ENCODE assay signal across 18 mouse cellular contexts in the genomic region with DNA sequence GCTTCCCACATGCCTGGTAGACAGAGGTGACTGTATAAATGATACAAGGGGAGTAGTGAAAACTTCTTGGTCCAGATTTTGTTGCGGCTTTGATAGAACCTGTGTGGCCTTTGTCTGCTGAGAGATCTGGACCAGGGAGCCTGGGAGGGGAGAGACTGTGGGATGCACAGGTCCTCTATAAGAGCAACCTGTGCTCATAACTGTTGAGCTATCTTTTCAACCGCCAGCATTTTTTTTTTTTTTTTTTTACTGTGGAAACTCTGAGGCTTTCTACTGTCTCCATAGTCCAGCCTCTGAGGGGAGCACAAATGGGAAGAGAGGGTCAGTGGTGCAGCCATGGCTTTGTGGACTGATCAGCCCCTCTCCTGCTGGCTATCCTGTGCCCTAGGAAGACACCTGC.
DNase-seq lines count a peak whose midpoint lies in the region; ATAC-seq and TF ChIP-seq lines count a peak whose summit lies in the region.
"Had no signal": no experiment of that assay in that cellular context is flagged by ENCODE, and none has a peak within 500 bp of the region (broad histone marks: within the 10 kb centered on the region; RNA-seq: fewer than 3 reads in every experiment).

No protein-coding gene starts in this region.

- peak overlapping the region; percentile 26; the same call in 1 of the 2 replicates for H3K4me2 ChIP-seq in heart, embryonic 13.5 days
- no peak overlapping the region for H3K4me2 ChIP-seq in liver, embryonic 11.5 days
- peak overlapping the region; percentile 33; the same call in 1 of the 2 replicates for H3K4me2 ChIP-seq in liver, embryonic 16.5 days (ENCODE audit: low read depth, low read length)
- H3K4me2 ChIP-seq: embryonic facial prominence, embryonic 12.5 days; forebrain, embryonic 13.5 days; midbrain, embryonic 15.5 days; neural tube, embryonic 13.5 days had no signal

- no peak overlapping the region for H3K9ac ChIP-seq in heart, embryonic 13.5 days
- H3K9ac ChIP-seq in liver, adult 2 months (ENCODE audit: low read depth, low read length) = no peak overlapping the region
- H3K9ac ChIP-seq in liver, embryonic 11.5 days (ENCODE audit: low read depth, low read length) = no peak overlapping the region
- H3K9ac ChIP-seq in liver, embryonic 16.5 days (ENCODE audit: low read depth, low read length) = no peak overlapping the region
- H3K9ac ChIP-seq: embryonic facial prominence, embryonic 12.5 days; forebrain, embryonic 13.5 days; midbrain, embryonic 15.5 days; neural tube, embryonic 13.5 days had no signal

- H3K4me1 ChIP-seq in heart, embryonic 13.5 days = peaks cover 60% of the 10 kb centered on the region
- H3K4me1 ChIP-seq in liver, adult 2 months (ENCODE audit: control insufficient read depth, insufficient read depth, low read length) = peaks cover 23% of the 10 kb centered on the region
- H3K4me1 ChIP-seq in liver, embryonic 11.5 days (replicated peaks; ENCODE audit: control insufficient read depth, insufficient read depth, low read length) = peaks cover 37% of the 10 kb centered on the region
- peaks cover 53% of the 10 kb centered on the region for H3K4me1 ChIP-seq in embryonic facial prominence, embryonic 10.5 days
- peaks cover 43% of the 10 kb centered on the region for H3K4me1 ChIP-seq in liver, embryonic 16.5 days (ENCODE audit: control insufficient read depth, low read depth, low read length)

- intact Hi-C loops in heart, postnatal 25 days (cut with DNase I) = no loop called here

- no peaks in the 10 kb centered on the region for H3K9me3 ChIP-seq in heart, embryonic 13.5 days
- H3K9me3 ChIP-seq in liver, embryonic 11.5 days (ENCODE audit: control insufficient read depth, low read length) = no peaks in the 10 kb centered on the region
- no peaks in the 10 kb centered on the region for H3K9me3 ChIP-seq in embryonic facial prominence, embryonic 10.5 days
- no peaks in the 10 kb centered on the region for H3K9me3 ChIP-seq in liver, embryonic 16.5 days (replicated peaks; ENCODE audit: control insufficient read depth, low read length)
- H3K9me3 ChIP-seq: embryonic facial prominence, embryonic 12.5 days; forebrain, embryonic 13.5 days; midbrain, embryonic 15.5 days; neural tube, embryonic 13.5 days had no signal

- no peak for DNase-seq in heart, postnatal 25 days (ENCODE audit: low spot score)
- no peak for DNase-seq in liver, adult 2 months (ENCODE audit: extremely low read depth, low read depth, low spot score)
- no peak for DNase-seq in liver, embryonic 11.5 days (ENCODE audit: low spot score)
- DNase-seq in embryonic facial prominence, embryonic 10.5 days (ENCODE audit: low spot score) = no peak
- no peak for DNase-seq in adrenal gland, postnatal 36 days
- DNase-seq: B cell, adult 2 months; cerebellum, adult 11-12 months; lung, adult 2 months had no signal

- peak overlapping the region; percentile 80 for H3K27ac ChIP-seq in heart, embryonic 13.5 days (replicated peaks)
- peak overlapping the region; percentile 87 for H3K27ac ChIP-seq in liver, adult 2 months (replicated peaks; ENCODE audit: insufficient read depth, low read depth, low read length)
- no peak overlapping the region for H3K27ac ChIP-seq in liver, embryonic 11.5 days (ENCODE audit: low read depth, low read length)
- peak overlapping the region; percentile 5; the same call in 1 of the 2 replicates for H3K27ac ChIP-seq in embryonic facial prominence, embryonic 10.5 days (replicated peaks)
- H3K27ac ChIP-seq in liver, embryonic 16.5 days (ENCODE audit: low read length) = no peak overlapping the region; the same call in 1 of the 2 replicates
- H3K27ac ChIP-seq: forebrain, embryonic 13.5 days; layer of hippocampus, adult 2 months; midbrain, embryonic 15.5 days; neural tube, embryonic 13.5 days had no signal

- no peak for ATAC-seq in heart, embryonic 13.5 days (ENCODE audit: extremely low read depth, insufficient number of reproducible peaks, low FRiP score, low TSS enrichment)
- ATAC-seq in liver, embryonic 11.5 days (replicated peaks; ENCODE audit: low FRiP score) = no peak
- ATAC-seq in liver, embryonic 16.5 days (ENCODE audit: low read depth) = no peak
- ATAC-seq: forebrain, embryonic 13.5 days; midbrain, embryonic 15.5 days had no signal

- H3K36me3 ChIP-seq in heart, embryonic 13.5 days = no peaks in the 10 kb centered on the region
- no peaks in the 10 kb centered on the region for H3K36me3 ChIP-seq in liver, adult 2 months (ENCODE audit: control insufficient read depth, insufficient read depth, low read length)
- no peaks in the 10 kb centered on the region for H3K36me3 ChIP-seq in liver, embryonic 11.5 days (ENCODE audit: control insufficient read depth, insufficient read depth, low read length)
- H3K36me3 ChIP-seq in embryonic facial prominence, embryonic 10.5 days (replicated peaks) = no peaks in the 10 kb centered on the region
- no peaks in the 10 kb centered on the region for H3K36me3 ChIP-seq in liver, embryonic 16.5 days (ENCODE audit: control insufficient read depth, insufficient read depth)
- H3K36me3 ChIP-seq: embryonic facial prominence, embryonic 12.5 days; G1E; midbrain, embryonic 15.5 days; neural tube, embryonic 13.5 days had no signal

- TF ChIP-seq POLR2A in liver, adult 2 months (IDR thresholded peaks at IDR 0.05; ENCODE audit: extremely low read depth, insufficient read depth, low read length) = no peak

- H3K79me2 ChIP-seq in liver, adult 2 months (ENCODE audit: control insufficient read depth, insufficient read depth, low read length) = no peaks in the 10 kb centered on the region

- no peak overlapping the region for H3K4me3 ChIP-seq in heart, embryonic 13.5 days
- no peak overlapping the region for H3K4me3 ChIP-seq in liver, adult 2 months (ENCODE audit: insufficient read depth, low read depth, low read length)
- no peak overlapping the region for H3K4me3 ChIP-seq in liver, embryonic 11.5 days (ENCODE audit: low read depth, low read length)
- H3K4me3 ChIP-seq in embryonic facial prominence, embryonic 10.5 days = no peak overlapping the region
- H3K4me3 ChIP-seq in liver, embryonic 16.5 days (ENCODE audit: low read depth, low read length) = no peak overlapping the region
- H3K4me3 ChIP-seq: embryonic facial prominence, embryonic 12.5 days; forebrain, embryonic 13.5 days; layer of hippocampus, adult 2 months; midbrain, embryonic 15.5 days; myocyte; neural tube, embryonic 13.5 days had no signal

- WGBS in heart, embryonic 13.5 days = 79% methylated on average over 2 of the region's 2 CpGs
- 80% methylated on average over 2 of the region's 2 CpGs for WGBS in liver, adult 2 months
- 80% methylated on average over 2 of the region's 2 CpGs for WGBS in liver, embryonic 11.5 days
- 93% methylated on average over 2 of the region's 2 CpGs for WGBS in embryonic facial prominence, embryonic 10.5 days
- WGBS in liver, embryonic 16.5 days (ENCODE audit: insufficient replicate concordance) = 56% methylated on average over 2 of the region's 2 CpGs

- TF ChIP-seq CTCF in liver, adult 2 months (IDR thresholded peaks at IDR 0.05; ENCODE audit: low read depth, low read length) = no peak

- peaks cover 3% of the 10 kb centered on the region; the same call in 1 of the 2 replicates for H3K27me3 ChIP-seq in heart, embryonic 13.5 days (replicated peaks)
- no peaks in the 10 kb centered on the region for H3K27me3 ChIP-seq in liver, adult 2 months (ENCODE audit: control insufficient read depth, insufficient read depth, low read length)
- peaks cover 2% of the 10 kb centered on the region; the same call in 1 of the 2 replicates for H3K27me3 ChIP-seq in liver, embryonic 11.5 days (replicated peaks; ENCODE audit: control insufficient read depth, insufficient read depth, low read length)
- peaks cover 29% of the 10 kb centered on the region; the same call in 1 of the 2 replicates for H3K27me3 ChIP-seq in embryonic facial prominence, embryonic 10.5 days (replicated peaks; ENCODE audit: low read depth, poor library complexity, severe bottlenecking)
- no peaks in the 10 kb centered on the region for H3K27me3 ChIP-seq in liver, embryonic 16.5 days (ENCODE audit: control insufficient read depth, insufficient read depth, low read depth, low read length)
- H3K27me3 ChIP-seq: CH12.LX; embryonic facial prominence, embryonic 12.5 days; forebrain, embryonic 13.5 days; midbrain, embryonic 15.5 days had no signal

Comparison
In these comparisons a context has a peak if more than half of its experiments do, and no peak if none do; other contexts are left out.
1. H3K27ac ChIP-seq: peak in heart, embryonic 13.5 days (single experiment), liver, adult 2 months (single experiment) and embryonic facial prominence, embryonic 10.5 days (single experiment); none in liver, embryonic 11.5 days (single experiment) and liver, embryonic 16.5 days (single experiment).